Mouse (Mus musculus) embryonic facial prominence, embryonic 11.5 days (tissue): ENCODE data around the gene Dctn1. TPM values are rescaled to one million over a fixed set of nuclear protein-coding genes. Genes with fewer than 3 reads are reported as not detected.

ENCODE experiments used
- ATAC-seq: fragments of 200-750 bp; cut with Nextera tagmentation; replicated peaks from 2 replicates; pipeline ENCODE4 v1.8.0; 2017; ENCODE audit warnings: low read depth; ENCODE audit not compliant: insufficient number of reproducible peaks, low FRiP score, low TSS enrichment
- DNase-seq: peaks from one replicate; pipeline ENCODE4 v3.0.0-alpha.2; 2015; ENCODE audit warnings: low spot score
- H3K27ac ChIP-seq: fragments of 300-500 bp; sonication (generic); replicated peaks from 2 replicates; pipeline ENCODE4 v1.5.1; 2014; ENCODE audit warnings: mild to moderate bottlenecking, low read depth, low read length, control low read depth
- H3K27me3 ChIP-seq: fragments of 300-500 bp; sonication (generic); 2 replicates; pipeline ENCODE4 v1.6.1; 2014; ENCODE audit warnings: mild to moderate bottlenecking, low read length, moderate library complexity, mixed read lengths; ENCODE audit not compliant: control insufficient read depth, insufficient read depth
- H3K36me3 ChIP-seq: fragments of 300-500 bp; sonication (generic); replicated peaks from 2 replicates; pipeline ENCODE4 v1.6.1; 2014; ENCODE audit warnings: low read depth, mild to moderate bottlenecking, low read length, moderate library complexity, mixed read lengths; ENCODE audit not compliant: control insufficient read depth, insufficient read depth
- H3K4me1 ChIP-seq: fragments of 300-500 bp; sonication (generic); 2 replicates; pipeline ENCODE4 v1.6.1; 2014; ENCODE audit warnings: low read length, mixed read lengths; ENCODE audit not compliant: control insufficient read depth, insufficient read depth
- H3K4me2 ChIP-seq: fragments of 300-500 bp; sonication (generic); 2 replicates; pipeline ENCODE4 v1.6.1; 2014; ENCODE audit warnings: low read depth, mild to moderate bottlenecking, control low read depth, low read length, moderate library complexity
- H3K4me3 ChIP-seq: fragments of 300-500 bp; sonication (generic); 2 replicates; pipeline ENCODE4 v1.5.1; 2014; ENCODE audit warnings: low read depth, low read length, control low read depth
- H3K9ac ChIP-seq: fragments of 300-500 bp; sonication (generic); replicated peaks from 2 replicates; pipeline ENCODE4 v1.6.1; 2014; ENCODE audit warnings: mild to moderate bottlenecking, control low read depth, low read length
- H3K9me3 ChIP-seq: fragments of 300-500 bp; sonication (generic); replicated peaks from 2 replicates; pipeline ENCODE4 v1.6.1; 2016; ENCODE audit warnings: mild to moderate bottlenecking, low read length, inconsistent platforms, mixed read lengths; ENCODE audit not compliant: control insufficient read depth
- WGBS: fragments of 180-500 bp; shearing (Covaris S2); extraction: QIAGEN DNeasy Blood & Tissue Kit; methylation state at CpG from one replicate; pipeline ENCODE4 v1.1.7; 2014; 5-methylcytosine and 5-hydroxymethylcytosine counted together
- polyA plus RNA-seq: library from polyadenylated mRNA; unstranded; fragments of >200 nt; fragmentation: Nextera tagmentation; extraction: Ambion mirVana; gene quantifications from 2 replicates; pipeline ENCODE4 v1.2.1, GENCODE M21; 2014

Dctn1 gene
- polyA plus RNA-seq, 1 experiment from 2014 or later, result 67.0 TPM

- H3K4me2 ChIP-seq, result no peak overlapping the region
- no peak for ATAC-seq
- no peaks in the 10 kb centered on the region for H3K9me3 ChIP-seq
- no peaks in the 10 kb centered on the region for H3K4me1 ChIP-seq
- no peak overlapping the region for H3K4me3 ChIP-seq
- WGBS, result 95% methylated on average over 4 of the region's 4 CpGs
- no peak overlapping the region for H3K9ac ChIP-seq
- H3K27ac ChIP-seq, result no peak overlapping the region
- no peaks in the 10 kb centered on the region for H3K36me3 ChIP-seq
- no peaks in the 10 kb centered on the region for H3K27me3 ChIP-seq
- no peak for DNase-seq
Measured at GRCm38 (mm10) chr6:83246750-83247149, 81.0 kb downstream of the Dctn1 start.

DNA sequence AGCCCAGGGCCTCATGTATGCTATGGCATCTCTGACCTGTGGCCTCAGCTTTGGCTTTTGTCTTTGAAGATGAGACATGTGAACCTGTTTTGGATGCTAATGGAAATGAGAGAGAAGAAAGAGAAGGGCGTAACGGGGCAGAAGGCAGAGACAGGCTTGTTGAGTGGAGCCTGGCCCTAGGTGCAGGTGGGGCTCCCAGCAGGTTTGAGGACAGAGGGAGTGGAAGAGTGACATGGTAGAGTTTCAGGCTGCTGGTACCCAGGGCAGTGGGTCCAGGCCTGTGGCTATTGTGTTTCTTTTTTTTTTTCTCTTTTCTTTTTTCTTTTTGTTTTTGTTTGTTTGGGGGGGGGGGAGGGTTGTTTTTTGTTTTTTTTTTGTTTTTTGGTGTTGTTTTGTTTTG, 81.4 kb downstream of the Dctn1 start:
- Histone ChIP-seq H3K27me3 (no peaks in the 10 kb centered on the region), H3K4me2 (no peak overlapping the region), H3K9me3 (no peaks in the 10 kb centered on the region), H3K4me1 (no peaks in the 10 kb centered on the region), H3K27ac (no peak overlapping the region), H3K4me3 (no peak overlapping the region), H3K9ac (no peak overlapping the region), H3K36me3 (no peaks in the 10 kb centered on the region)
- ATAC-seq (no peak), DNase-seq (no peak)
- 83% methylated on average over 2 of the region's 2 CpGs for WGBS

Other genes with a start within 250 kb of the Dctn1 start
- 0.97 and 1.3 TPM in 2 replicates for gene Sema4f, start 226.2 kb upstream of the Dctn1 start, polyA plus RNA-seq
- gene M1ap, start 219.0 kb upstream of the Dctn1 start, polyA plus RNA-seq, result 0.21 and 0.50 TPM in 2 replicates
- 5.4 and 8.2 TPM in 2 replicates for gene Dok1, start 132.4 kb upstream of the Dctn1 start, polyA plus RNA-seq
- gene Loxl3, start 131.7 kb upstream of the Dctn1 start, polyA plus RNA-seq, result 8.9 and 10.1 TPM in 2 replicates
- 105 and 108 TPM in 2 replicates for gene Aup1, start 111.4 kb upstream of the Dctn1 start, polyA plus RNA-seq
- gene Htra2, start 110.6 kb upstream of the Dctn1 start, polyA plus RNA-seq, result 33.3 and 34.9 TPM in 2 replicates
- gene Dqx1, start 108.1 kb upstream of the Dctn1 start, polyA plus RNA-seq, result 0.45 and 0.66 TPM in 2 replicates
- gene Tlx2, start 95.6 kb upstream of the Dctn1 start, polyA plus RNA-seq, result 7.9 and 9.7 TPM in 2 replicates
- 40.9 and 42.9 TPM in 2 replicates for gene Pcgf1, start 88.1 kb upstream of the Dctn1 start, polyA plus RNA-seq
- 0.73 and 0.89 TPM in 2 replicates for gene Lbx2, start 79.6 kb upstream of the Dctn1 start, polyA plus RNA-seq
- gene Ccdc142, start 64.3 kb upstream of the Dctn1 start, polyA plus RNA-seq, result 0.62 and 1.8 TPM in 2 replicates
- 0.97 and 1.8 TPM in 2 replicates for gene Gm42688, start 64.3 kb upstream of the Dctn1 start, polyA plus RNA-seq
- 126 and 129 TPM in 2 replicates for gene Mrpl53, start 56.9 kb upstream of the Dctn1 start, polyA plus RNA-seq
- gene Mogs, start 50.4 kb upstream of the Dctn1 start, polyA plus RNA-seq, result 22.1 and 23.9 TPM in 2 replicates
- gene Wbp1, start 44.4 kb upstream of the Dctn1 start, polyA plus RNA-seq, result 146 and 156 TPM in 2 replicates
- gene Ino80b, start 40.5 kb upstream of the Dctn1 start, polyA plus RNA-seq, result 17.5 and 19.5 TPM in 2 replicates
- 17.7 and 18.3 TPM in 2 replicates for gene Rtkn, start 30.5 kb upstream of the Dctn1 start, polyA plus RNA-seq
- 10.7 and 11.1 TPM in 2 replicates for gene Wdr54, start 9.5 kb upstream of the Dctn1 start, polyA plus RNA-seq
- gene 1700003E16Rik, start 9.5 kb upstream of the Dctn1 start, polyA plus RNA-seq, result 0.97 and 1.4 TPM in 2 replicates
- 1.0 and 1.1 TPM in 2 replicates for gene Slc4a5, start 53.9 kb downstream of the Dctn1 start, polyA plus RNA-seq
- 58.7 and 59.7 TPM in 2 replicates for gene Mthfd2, start 160.0 kb downstream of the Dctn1 start, polyA plus RNA-seq
- gene Mob1a, start 160.1 kb downstream of the Dctn1 start, polyA plus RNA-seq, result 80.0 and 85.7 TPM in 2 replicates
- 142 and 144 TPM in 2 replicates for gene Bola3, start 183.2 kb downstream of the Dctn1 start, polyA plus RNA-seq